Mouse (Mus musculus) thymus, adult 2 months (tissue): Measurements from ENCODE around the gene Rnf121. TPM values are rescaled to one million over a fixed set of nuclear protein-coding genes. Genes with fewer than 3 reads are reported as not detected.
A peak's percentile ranks its signal among the peaks of the same experiment; 100 is the strongest.
"Not testable (repeated sequence)": the region's sequence is repeated elsewhere in the genome, so short reads cannot be mapped to it uniquely, and the experiment has no call there.

Experiments
- DNase-seq: peaks from one replicate; pipeline ENCODE4 v3.0.0; 2021
- H3K27ac ChIP-seq: fragments of 200-500 bp; 2 replicates; pipeline ENCODE4 v1.5.1; 2012; ENCODE audit warnings: low read length, control low read depth; ENCODE audit not compliant: control insufficient read depth, insufficient read depth
- H3K27me3 ChIP-seq: fragments of 200-500 bp; 2 replicates; pipeline ENCODE4 v1.6.1; 2012; ENCODE audit warnings: mild to moderate bottlenecking, low read length, moderate library complexity, mixed read lengths; ENCODE audit not compliant: control insufficient read depth, insufficient read depth
- H3K36me3 ChIP-seq: fragments of 200-500 bp; 2 replicates; pipeline ENCODE4 v1.6.1; 2012; ENCODE audit warnings: mild to moderate bottlenecking, low read length, moderate library complexity; ENCODE audit not compliant: control insufficient read depth, insufficient read depth
- H3K4me1 ChIP-seq: fragments of 200-500 bp; replicated peaks from 2 replicates; pipeline ENCODE4 v1.6.1; 2012; ENCODE audit warnings: low read length; ENCODE audit not compliant: control insufficient read depth, insufficient read depth
- H3K4me3 ChIP-seq: fragments of 200-500 bp; 2 replicates; pipeline ENCODE4 v1.5.1; 2012; ENCODE audit warnings: mild to moderate bottlenecking, low read length, control low read depth, moderate library complexity; ENCODE audit not compliant: control insufficient read depth, insufficient read depth
- CTCF ChIP-seq: fragments of 200-500 bp; IDR thresholded peaks from 2 replicates; pipeline ENCODE4 v1.5.1; 2012; ENCODE audit warnings: mild to moderate bottlenecking, control low read depth, low read length, moderate library complexity, borderline replicate concordance; ENCODE audit not compliant: control insufficient read depth, poor library complexity, insufficient read depth; ENCODE audit errors: extremely low read depth
- POLR2A ChIP-seq: fragments of 200-500 bp; IDR thresholded peaks from 2 replicates; pipeline ENCODE4 v1.6.1; 2012; ENCODE audit warnings: mild to moderate bottlenecking, low read length, control low read depth, moderate library complexity; ENCODE audit not compliant: control insufficient read depth, poor library complexity, insufficient read depth; ENCODE audit errors: extremely low read depth
- WGBS: fragments of 180-500 bp; shearing (Covaris S2); methylation state at CpG from one replicate; pipeline ENCODE4 v1.1.7; 2018; 5-methylcytosine and 5-hydroxymethylcytosine counted together
- polyA plus RNA-seq: library from polyadenylated mRNA; depleted of rRNA; stranded (reverse); fragments of >200 nt; gene quantifications from 2 replicates; pipeline ENCODE4 v1.2.3, GENCODE M21; 2012

The Rnf121 gene
- polyA plus RNA-seq, 1 experiment, result 41.0 TPM

- no peak for TF ChIP-seq POLR2A
- no peak for TF ChIP-seq CTCF
- 88% methylated on average over 7 of the region's 7 CpGs for WGBS
- Histone ChIP-seq H3K4me1 (no peaks in the 10 kb centered on the region), H3K4me3 (no peak overlapping the region), H3K27ac (no peak overlapping the region), H3K36me3 (peaks cover 56% of the 10 kb centered on the region), H3K27me3 (no peaks in the 10 kb centered on the region)
- peak; percentile 30 for DNase-seq
Measured at GRCm38 (mm10) chr7:102078517-102078916, 13.2 kb upstream of the Rnf121 start.

- peaks cover 66% of the 10 kb centered on the region for H3K36me3 ChIP-seq
- H3K27ac ChIP-seq, result no peak overlapping the region
- TF ChIP-seq CTCF (no peak), POLR2A (no peak)
- H3K4me3 ChIP-seq, result no peak overlapping the region
- no peaks in the 10 kb centered on the region for H3K4me1 ChIP-seq
- peak; percentile 45 for DNase-seq
- H3K27me3 ChIP-seq, result no peaks in the 10 kb centered on the region
- 81% methylated on average over 6 of the region's 7 CpGs for WGBS
Measured at GRCm38 (mm10) chr7:102076714-102077296, 11.5 kb upstream of the Rnf121 start.

- Histone ChIP-seq H3K4me1 (peaks cover 4% of the 10 kb centered on the region), H3K4me3 (no peak overlapping the region), H3K27ac (no peak overlapping the region), H3K27me3 (no peaks in the 10 kb centered on the region), H3K36me3 (no peaks in the 10 kb centered on the region)
- DNase-seq, result no peak
- WGBS, result 66% methylated on average over 6 of the region's 6 CpGs
- TF ChIP-seq POLR2A, result no peak
- no peak for TF ChIP-seq CTCF
Measured at GRCm38 (mm10) chr7:102066363-102066762, 1.1 kb upstream of the Rnf121 start.

- no peaks in the 10 kb centered on the region for H3K27me3 ChIP-seq
- WGBS, result 1% methylated on average over 9 of the region's 9 CpGs
- H3K4me1 ChIP-seq, result peaks cover 4% of the 10 kb centered on the region
- H3K36me3 ChIP-seq, result no peaks in the 10 kb centered on the region
- DNase-seq, result no peak
- no peak for TF ChIP-seq CTCF
- no peak for TF ChIP-seq POLR2A
- peak overlapping the region; percentile 22; the same call in 1 of the 2 replicates for H3K27ac ChIP-seq
- H3K4me3 ChIP-seq, result peak overlapping the region; percentile 92
Measured at GRCm38 (mm10) chr7:102064655-102065045, 619 bp downstream of the Rnf121 start.

- Histone ChIP-seq H3K4me1 (peaks cover 4% of the 10 kb centered on the region), H3K36me3 (no peaks in the 10 kb centered on the region), H3K27me3 (no peaks in the 10 kb centered on the region), H3K4me3 (no peak overlapping the region), H3K27ac (no peak overlapping the region)
- no peak for DNase-seq
- WGBS, result 68% methylated on average over 9 of the region's 9 CpGs
- no peak for TF ChIP-seq CTCF
- no peak for TF ChIP-seq POLR2A
Measured at GRCm38 (mm10) chr7:102063891-102064290, 1.4 kb downstream of the Rnf121 start.

GRCm38 (mm10) chr7:102062203-102062602 is 3.1 kb downstream of the Rnf121 start:
- Histone ChIP-seq H3K27ac (no peak overlapping the region), H3K27me3 (no peaks in the 10 kb centered on the region), H3K4me1 (peaks cover 4% of the 10 kb centered on the region), H3K4me3 (no peak overlapping the region), H3K36me3 (0 out of 2 replicates have a peak, but pooled peaks cover 4% of the 10 kb centered on the region)
- DNase-seq, result no peak
- 96% methylated on average over 1 of the region's 1 CpGs for WGBS
- no peak for TF ChIP-seq CTCF
- no peak for TF ChIP-seq POLR2A

GRCm38 (mm10) chr7:102061353-102061752 is 3.9 kb downstream of the Rnf121 start:
- DNase-seq, result no peak
- Histone ChIP-seq H3K27me3 (no peaks in the 10 kb centered on the region), H3K4me1 (peaks cover 4% of the 10 kb centered on the region), H3K4me3 (no peak overlapping the region), H3K36me3 (peaks cover 4% of the 10 kb centered on the region; the same call in 1 of the 2 replicates), H3K27ac (no peak overlapping the region)
- TF ChIP-seq CTCF (no peak), POLR2A (no peak)
- 93% methylated on average over 3 of the region's 3 CpGs for WGBS

- H3K4me3 ChIP-seq, DNase-seq, H3K27ac ChIP-seq, H3K36me3 ChIP-seq, H3K4me1 ChIP-seq, H3K27me3 ChIP-seq: not testable (repeated sequence)
Measured at GRCm38 (mm10) chr7:102048524-102048923, 16.7 kb downstream of the Rnf121 start.
